Mouse (Mus musculus) liver, embryonic 11.5 days (tissue): ENCODE measurements at regions not wholly inside any gene's neighbourhood (a gene's known extent, or its start where the extent isn't known, plus 50 kb on each side); places are given as distances from the start of the nearest gene placed in this dataset.

Experiments used
- ATAC-seq: fragments of 200-750 bp; cut with Nextera tagmentation; replicated peaks from 2 replicates; pipeline ENCODE4 v1.8.0; 2017; ENCODE audit warnings: moderate number of reproducible peaks, mild to moderate bottlenecking, moderate TSS enrichment, moderate library complexity; ENCODE audit not compliant: low FRiP score
- DNase-seq: peaks from one replicate; pipeline ENCODE4 v3.0.0-alpha.2; 2017; ENCODE audit warnings: low spot score
- H3K27ac ChIP-seq: fragments of 300-500 bp; sonication (generic); 2 replicates; pipeline ENCODE4 v1.5.1; 2014; ENCODE audit warnings: mild to moderate bottlenecking, low read depth, low read length, control low read depth
- H3K27me3 ChIP-seq: fragments of 300-500 bp; sonication (generic); replicated peaks from 2 replicates; pipeline ENCODE4 v1.6.1; 2014; ENCODE audit warnings: low read length, mixed read lengths; ENCODE audit not compliant: control insufficient read depth, insufficient read depth
- H3K36me3 ChIP-seq: fragments of 300-500 bp; sonication (generic); 2 replicates; pipeline ENCODE4 v1.6.1; 2014; ENCODE audit warnings: mild to moderate bottlenecking, low read length, moderate library complexity, mixed read lengths; ENCODE audit not compliant: control insufficient read depth, insufficient read depth
- H3K4me1 ChIP-seq: fragments of 300-500 bp; sonication (generic); replicated peaks from 2 replicates; pipeline ENCODE4 v1.6.1; 2014; ENCODE audit warnings: low read length, mixed read lengths; ENCODE audit not compliant: control insufficient read depth, insufficient read depth
- H3K4me2 ChIP-seq: fragments of 300-500 bp; sonication (generic); 2 replicates; pipeline ENCODE4 v1.6.1; 2014; ENCODE audit warnings: mild to moderate bottlenecking, control low read depth, moderate library complexity
- H3K4me3 ChIP-seq: fragments of 300-500 bp; sonication (generic); 2 replicates; pipeline ENCODE4 v1.5.1; 2014; ENCODE audit warnings: low read depth, low read length, control low read depth
- H3K9ac ChIP-seq: fragments of 300-500 bp; sonication (generic); 2 replicates; pipeline ENCODE4 v1.6.1; 2014; ENCODE audit warnings: low read depth, low read length, control low read depth
- H3K9me3 ChIP-seq: fragments of 300-500 bp; sonication (generic); 2 replicates; pipeline ENCODE4 v1.6.1; 2016; ENCODE audit warnings: low read length, inconsistent platforms, mixed read lengths; ENCODE audit not compliant: control insufficient read depth
- WGBS: fragments of 180-500 bp; shearing (Covaris S2); extraction: QIAGEN DNeasy Blood & Tissue Kit; methylation state at CpG from one replicate; pipeline ENCODE4 v1.1.7; 2014; 5-methylcytosine and 5-hydroxymethylcytosine counted together

- Histone ChIP-seq H3K4me3 (no peak overlapping the region), H3K4me1 (0 out of 2 replicates have a peak, but pooled peaks cover 3% of the 10 kb centered on the region), H3K36me3 (no peaks in the 10 kb centered on the region), H3K9ac (no peak overlapping the region), H3K27ac (no peak overlapping the region), H3K27me3 (no peaks in the 10 kb centered on the region), H3K9me3 (no peaks in the 10 kb centered on the region), H3K4me2 (no peak overlapping the region)
- DNase-seq = no peak
- WGBS = 64% methylated on average over 3 of the region's 3 CpGs
- ATAC-seq = 0 out of 2 replicates have a peak, but pooled peaks have one; percentile 29
These were observed 53.9 kb upstream of the Maml3 start for GRCm38 (mm10) chr3:52158788-52159260.

GRCm38 (mm10) chr3:52161688-52162087 lies 56.8 kb upstream of the Maml3 start:
- H3K27ac ChIP-seq = no peak overlapping the region
- H3K9ac ChIP-seq = no peak overlapping the region
- no peaks in the 10 kb centered on the region for H3K36me3 ChIP-seq
- ATAC-seq = no peak; the same call in 1 of the 2 replicates
- 54% methylated on average over 3 of the region's 3 CpGs for WGBS
- H3K9me3 ChIP-seq = no peaks in the 10 kb centered on the region
- 0 out of 2 replicates have a peak, but pooled peaks cover 3% of the 10 kb centered on the region for H3K4me1 ChIP-seq
- no peak for DNase-seq
- H3K27me3 ChIP-seq = no peaks in the 10 kb centered on the region
- H3K4me3 ChIP-seq = no peak overlapping the region
- no peak overlapping the region for H3K4me2 ChIP-seq

GRCm38 (mm10) chr3:52163990-52164389 lies 59.1 kb upstream of the Maml3 start:
- 78% methylated on average over 16 of the region's 16 CpGs for WGBS
- no peak overlapping the region for H3K27ac ChIP-seq
- no peaks in the 10 kb centered on the region for H3K36me3 ChIP-seq
- ATAC-seq (no peak), DNase-seq (no peak)
- H3K9ac ChIP-seq = no peak overlapping the region
- no peaks in the 10 kb centered on the region for H3K27me3 ChIP-seq
- H3K4me2 ChIP-seq = no peak overlapping the region
- no peak overlapping the region for H3K4me3 ChIP-seq
- no peaks in the 10 kb centered on the region for H3K4me1 ChIP-seq
- H3K9me3 ChIP-seq = no peaks in the 10 kb centered on the region

- 94% methylated on average over 7 of the region's 7 CpGs for WGBS
- ATAC-seq (no peak), DNase-seq (no peak)
- no peaks in the 10 kb centered on the region for H3K36me3 ChIP-seq
- no peak overlapping the region for H3K4me3 ChIP-seq
- H3K27ac ChIP-seq = no peak overlapping the region
- no peaks in the 10 kb centered on the region for H3K4me1 ChIP-seq
- H3K9me3 ChIP-seq = no peaks in the 10 kb centered on the region
- H3K27me3 ChIP-seq = no peaks in the 10 kb centered on the region
- H3K9ac ChIP-seq = no peak overlapping the region
- H3K4me2 ChIP-seq = no peak overlapping the region
These were observed 62.5 kb upstream of the Maml3 start for GRCm38 (mm10) chr3:52167420-52167819.

GRCm38 (mm10) chr3:52170847-52171246 lies 66.0 kb upstream of the Maml3 start:
- 87% methylated on average over 7 of the region's 7 CpGs for WGBS

GRCm38 (mm10) chr3:52171303-52171702 lies 66.4 kb upstream of the Maml3 start:
- Histone ChIP-seq H3K9ac (no peak overlapping the region), H3K9me3 (no peaks in the 10 kb centered on the region), H3K4me2 (no peak overlapping the region), H3K36me3 (no peaks in the 10 kb centered on the region), H3K4me1 (no peaks in the 10 kb centered on the region), H3K27me3 (no peaks in the 10 kb centered on the region), H3K4me3 (no peak overlapping the region), H3K27ac (no peak overlapping the region)
- no peak for DNase-seq
- ATAC-seq = no peak
- 83% methylated on average over 5 of the region's 5 CpGs for WGBS

More at GRCm38 (mm10) chr3:52170847-52171246, 66.0 kb upstream of the Maml3 start:
- no peak overlapping the region for H3K9ac ChIP-seq
- no peak for ATAC-seq
- no peaks in the 10 kb centered on the region for H3K27me3 ChIP-seq
- no peak for DNase-seq
- no peaks in the 10 kb centered on the region for H3K4me1 ChIP-seq
- H3K4me2 ChIP-seq = no peak overlapping the region
- no peaks in the 10 kb centered on the region for H3K9me3 ChIP-seq
- no peak overlapping the region for H3K27ac ChIP-seq
- H3K4me3 ChIP-seq = no peak overlapping the region
- H3K36me3 ChIP-seq = no peaks in the 10 kb centered on the region

- no peak overlapping the region for H3K9ac ChIP-seq
- H3K9me3 ChIP-seq = no peaks in the 10 kb centered on the region
- no peak overlapping the region for H3K4me2 ChIP-seq
- H3K4me3 ChIP-seq = no peak overlapping the region
- no peak for DNase-seq
- H3K27me3 ChIP-seq = no peaks in the 10 kb centered on the region
- H3K36me3 ChIP-seq = no peaks in the 10 kb centered on the region
- no peak overlapping the region for H3K27ac ChIP-seq
- ATAC-seq = no peak
- 94% methylated on average over 1 of the region's 1 CpGs for WGBS
- no peaks in the 10 kb centered on the region for H3K4me1 ChIP-seq
These were observed 68.6 kb upstream of the Maml3 start for GRCm38 (mm10) chr3:52173490-52173889.

GRCm38 (mm10) chr3:52176108-52176507 lies 71.2 kb upstream of the Maml3 start:
- Histone ChIP-seq H3K4me1 (no peaks in the 10 kb centered on the region), H3K4me3 (no peak overlapping the region), H3K27me3 (no peaks in the 10 kb centered on the region), H3K4me2 (no peak overlapping the region), H3K27ac (no peak overlapping the region), H3K9ac (no peak overlapping the region), H3K36me3 (no peaks in the 10 kb centered on the region), H3K9me3 (no peaks in the 10 kb centered on the region)
- ATAC-seq (no peak), DNase-seq (no peak)
- WGBS = 57% methylated on average over 8 of the region's 8 CpGs

GRCm38 (mm10) chr3:52178851-52179250 lies 74.0 kb upstream of the Maml3 start:
- no peak for DNase-seq
- H3K36me3 ChIP-seq = no peaks in the 10 kb centered on the region
- H3K27ac ChIP-seq = no peak overlapping the region
- H3K27me3 ChIP-seq = no peaks in the 10 kb centered on the region
- H3K4me2 ChIP-seq = no peak overlapping the region
- H3K9me3 ChIP-seq = no peaks in the 10 kb centered on the region
- WGBS = 77% methylated on average over 9 of the region's 9 CpGs
- no peak for ATAC-seq
- H3K4me1 ChIP-seq = no peaks in the 10 kb centered on the region
- H3K9ac ChIP-seq = no peak overlapping the region
- no peak overlapping the region for H3K4me3 ChIP-seq
